Mouse (Mus musculus) hindlimb bud, embryonic 11.5 days (tissue): ENCODE results near the gene Olfr172.

ENCODE experiments used
- DNase-seq: peaks from one replicate; pipeline ENCODE4 v3.0.0-alpha.2; 2012; ENCODE audit warnings: low read depth, low spot score; ENCODE audit errors: extremely low spot score

The Olfr172 gene

GRCm38 (mm10) chr16:58763076-58763475, at the start of gene Olfr172:
Olfr172 (minus strand) TSS chr16:58763176.
- DNase-seq, result no peak

GRCm38 (mm10) chr16:58800168-58800567, 37.2 kb upstream of the Olfr172 start, which contains the start of gene Olfr173:
Olfr173 (minus strand) TSS chr16:58800268.
- DNase-seq, result no peak

- DNase-seq, result peak; percentile 20
These were observed 6.8 kb downstream of the Olfr172 start for GRCm38 (mm10) chr16:58756191-58756590.

- no peak for DNase-seq
These were observed 11.7 kb downstream of the Olfr172 start for GRCm38 (mm10) chr16:58751314-58751713.

GRCm38 (mm10) chr16:58746715-58747114, 16.3 kb downstream of the Olfr172 start:
- DNase-seq, result no peak

- no peak for DNase-seq
These were observed 22.2 kb downstream of the Olfr172 start for GRCm38 (mm10) chr16:58740751-58741150.

- DNase-seq, result no peak
These were observed 24.2 kb downstream of the Olfr172 start for GRCm38 (mm10) chr16:58738800-58739199.

- no peak for DNase-seq
These were observed 24.8 kb downstream of the Olfr172 start for GRCm38 (mm10) chr16:58738205-58738604.

GRCm38 (mm10) chr16:58728176-58728671, 34.8 kb downstream of the Olfr172 start:
- DNase-seq, result no peak

GRCm38 (mm10) chr16:58727477-58728131, 35.4 kb downstream of the Olfr172 start, which contains the start of gene Cldnd1:
Cldnd1 (plus strand) TSS chr16:58727910.
- peak; percentile 93 for DNase-seq

- no peak for DNase-seq
These were observed 36.1 kb downstream of the Olfr172 start for GRCm38 (mm10) chr16:58726680-58727476.

GRCm38 (mm10) chr16:58722292-58722691, 40.7 kb downstream of the Olfr172 start:
- no peak for DNase-seq

GRCm38 (mm10) chr16:58718666-58719120, 44.3 kb downstream of the Olfr172 start, which contains the start of gene Gpr15:
Gpr15 (minus strand) TSS chr16:58719070.
- DNase-seq, result no peak

- no peak for DNase-seq
These were observed 48.0 kb downstream of the Olfr172 start for GRCm38 (mm10) chr16:58715018-58715417.

GRCm38 (mm10) chr16:58713128-58713527, 49.8 kb downstream of the Olfr172 start:
- DNase-seq, result no peak

- DNase-seq, result no peak
These were observed 50.8 kb downstream of the Olfr172 start for GRCm38 (mm10) chr16:58712221-58712620.
